Mouse (Mus musculus): ENCODE data around the gene Ccl8. TPM values are rescaled to one million over a fixed set of nuclear protein-coding genes. Genes with fewer than 3 reads are reported as not detected.
A peak's percentile ranks its signal among the peaks of the same experiment; 100 is the strongest.

The Ccl8 gene
- total and polyA plus RNA-seq, 2 experiments from 2014 or later = not detected

DNA sequence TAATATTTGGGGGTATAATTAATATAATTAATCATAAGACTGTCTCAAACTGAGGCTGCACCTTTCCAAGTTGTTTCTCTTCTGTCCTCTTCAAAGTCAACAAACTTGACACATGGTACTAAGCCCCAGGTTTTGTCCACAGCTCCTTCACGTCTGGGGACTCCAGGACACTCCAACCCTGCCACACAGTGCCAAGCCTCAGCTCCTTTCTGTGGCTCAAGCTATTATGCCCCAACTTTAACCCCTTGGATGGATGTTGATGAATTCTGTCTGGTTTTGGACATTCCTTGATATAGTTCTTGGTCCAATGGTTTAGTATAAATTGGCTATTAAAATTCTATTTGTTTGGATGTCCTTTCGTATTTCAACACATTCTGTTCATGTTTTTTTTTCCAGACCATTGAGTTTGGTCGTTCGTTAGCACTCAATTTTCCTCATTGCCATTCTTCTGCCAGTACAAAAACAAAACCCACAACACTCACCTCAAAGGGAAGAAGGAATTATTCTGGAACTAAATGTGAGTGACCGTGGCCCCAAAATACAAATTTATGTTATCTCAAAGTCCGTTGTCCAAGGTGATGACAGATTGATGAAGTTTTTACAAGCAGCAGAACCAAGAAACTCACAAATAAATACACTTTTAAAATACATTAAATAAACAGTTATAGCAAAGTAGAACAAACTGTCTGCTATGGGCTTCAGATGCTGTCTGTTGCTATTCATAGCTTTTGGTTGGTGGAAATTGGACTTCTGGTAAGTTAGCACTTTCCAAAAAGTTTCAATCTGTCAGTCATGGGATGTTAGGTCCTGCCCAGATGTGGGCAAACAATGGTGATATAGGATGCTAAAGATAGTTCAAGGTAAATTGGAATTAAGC is 4.4 kb upstream of the Ccl8 start:
- ATAC-seq (no peak), DNase-seq (no peak)
- Histone ChIP-seq H3K36me3 (ENCODE audit: insufficient read depth) (no peaks in the 10 kb centered on the region), H3K27ac (ENCODE audit: low read depth, low read length) (no peak overlapping the region), H3K9ac (no peak overlapping the region), H3K4me2 (ENCODE audit: low read depth) (no peak overlapping the region), H3K4me3 (ENCODE audit: low read depth, low read length) (no peak overlapping the region), H3K27me3 (ENCODE audit: insufficient read depth, low read length) (no peaks in the 10 kb centered on the region), H3K9me3 (ENCODE audit: low read length) (no peaks in the 10 kb centered on the region), H3K4me1 (ENCODE audit: insufficient read depth) (no peaks in the 10 kb centered on the region)
- 39% methylated on average over 6 of the region's 6 CpGs for WGBS
- TF ChIP-seq CTCF (IDR thresholded peaks at IDR 0.05; ENCODE audit: low read depth) = no peak

DNA sequence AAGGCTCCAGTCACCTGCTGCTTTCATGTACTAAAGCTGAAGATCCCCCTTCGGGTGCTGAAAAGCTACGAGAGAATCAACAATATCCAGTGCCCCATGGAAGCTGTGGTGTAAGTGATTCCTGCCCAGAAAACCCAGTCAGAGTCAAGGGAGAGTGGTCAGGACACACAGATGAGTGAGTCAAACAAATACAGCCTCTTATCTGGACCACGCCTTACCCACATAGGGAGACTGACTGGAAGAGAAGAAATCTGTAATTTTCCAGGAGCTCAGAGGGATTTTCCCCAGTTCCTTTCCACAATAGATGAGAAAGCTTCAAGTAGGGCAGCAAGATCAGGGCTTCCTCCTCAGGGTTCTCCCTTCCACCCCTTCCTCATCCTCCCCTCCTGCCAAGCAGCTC is 1.1 kb downstream of the Ccl8 start:
- no peaks in the 10 kb centered on the region for H3K9me3 ChIP-seq (ENCODE audit: low read length)
- H3K9ac ChIP-seq = no peak overlapping the region
- no peaks in the 10 kb centered on the region for H3K36me3 ChIP-seq (ENCODE audit: insufficient read depth)
- no peak overlapping the region for H3K4me3 ChIP-seq (ENCODE audit: low read depth, low read length)
- H3K27ac ChIP-seq (ENCODE audit: low read depth, low read length) = no peak overlapping the region
- no peak overlapping the region for H3K4me2 ChIP-seq (ENCODE audit: low read depth)
- H3K4me1 ChIP-seq (ENCODE audit: insufficient read depth) = no peaks in the 10 kb centered on the region
- no peak for TF ChIP-seq CTCF (IDR thresholded peaks at IDR 0.05; ENCODE audit: low read depth)
- ATAC-seq (no peak), DNase-seq (no peak)
- WGBS = 86% methylated on average over 3 of the region's 3 CpGs
- no peaks in the 10 kb centered on the region for H3K27me3 ChIP-seq (ENCODE audit: insufficient read depth, low read length)

DNA sequence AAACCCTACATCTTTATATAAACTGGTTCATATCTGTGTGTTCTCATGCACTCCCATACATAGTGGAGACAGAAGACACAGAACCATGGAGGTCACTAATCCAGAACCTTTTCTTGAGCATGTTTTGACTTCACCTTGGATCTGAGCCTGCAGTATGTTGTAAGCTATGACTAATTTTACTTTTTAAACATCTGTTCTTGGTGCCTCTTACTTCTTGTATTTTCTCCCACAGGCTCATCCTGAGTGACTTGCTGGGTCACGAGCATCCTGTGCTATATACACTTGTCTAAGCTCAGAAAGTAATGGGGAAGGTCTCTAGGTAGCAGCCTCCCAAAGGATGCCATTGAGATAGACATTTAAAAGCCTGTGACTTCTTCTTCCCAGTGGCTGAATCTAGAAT is 18.0 kb downstream of the Ccl8 start:
- Histone ChIP-seq H3K36me3 (ENCODE audit: insufficient read depth) (no peaks in the 10 kb centered on the region), H3K27ac (ENCODE audit: low read depth, low read length) (no peak overlapping the region), H3K4me2 (ENCODE audit: low read depth) (no peak overlapping the region), H3K4me3 (ENCODE audit: low read depth, low read length) (no peak overlapping the region), H3K4me1 (ENCODE audit: insufficient read depth) (no peaks in the 10 kb centered on the region), H3K9me3 (ENCODE audit: low read length) (no peaks in the 10 kb centered on the region), H3K9ac (no peak overlapping the region), H3K27me3 (ENCODE audit: insufficient read depth, low read length) (no peaks in the 10 kb centered on the region)
- 72% methylated on average over 1 of the region's 1 CpGs for WGBS
- no peak for ATAC-seq
- TF ChIP-seq CTCF (IDR thresholded peaks at IDR 0.05; ENCODE audit: low read depth) = no peak
- no peak for DNase-seq

DNA sequence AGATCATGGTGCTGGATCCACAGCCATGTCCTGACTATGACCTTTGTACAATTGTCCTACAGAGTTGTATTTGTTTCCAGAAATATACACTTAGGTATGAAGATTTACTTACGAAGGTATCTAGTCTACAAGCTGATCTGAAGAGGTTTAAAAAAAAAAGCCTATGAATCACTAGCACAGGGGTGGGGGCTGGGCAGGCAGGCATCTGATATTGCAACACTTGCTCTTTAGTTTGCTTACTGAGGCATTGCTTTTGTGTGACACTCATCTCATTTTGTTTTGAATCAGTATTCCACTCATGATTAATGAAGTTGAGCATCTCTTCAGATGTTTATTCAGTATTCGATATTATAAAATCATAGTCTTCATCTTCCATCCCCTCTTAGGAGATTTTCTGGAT is 21.2 kb downstream of the Ccl8 start:
- H3K4me1 ChIP-seq (ENCODE audit: insufficient read depth) = no peaks in the 10 kb centered on the region
- no peak overlapping the region for H3K27ac ChIP-seq (ENCODE audit: low read depth, low read length)
- H3K9me3 ChIP-seq (ENCODE audit: low read length) = no peaks in the 10 kb centered on the region
- 94% methylated on average over 2 of the region's 2 CpGs for WGBS
- no peaks in the 10 kb centered on the region for H3K27me3 ChIP-seq (ENCODE audit: insufficient read depth, low read length)
- TF ChIP-seq CTCF (IDR thresholded peaks at IDR 0.05; ENCODE audit: low read depth) = no peak
- no peak for ATAC-seq
- no peak overlapping the region for H3K4me2 ChIP-seq (ENCODE audit: low read depth)
- H3K4me3 ChIP-seq (ENCODE audit: low read depth, low read length) = no peak overlapping the region
- no peak for DNase-seq
- no peak overlapping the region for H3K9ac ChIP-seq
- H3K36me3 ChIP-seq (ENCODE audit: insufficient read depth) = no peaks in the 10 kb centered on the region

DNA sequence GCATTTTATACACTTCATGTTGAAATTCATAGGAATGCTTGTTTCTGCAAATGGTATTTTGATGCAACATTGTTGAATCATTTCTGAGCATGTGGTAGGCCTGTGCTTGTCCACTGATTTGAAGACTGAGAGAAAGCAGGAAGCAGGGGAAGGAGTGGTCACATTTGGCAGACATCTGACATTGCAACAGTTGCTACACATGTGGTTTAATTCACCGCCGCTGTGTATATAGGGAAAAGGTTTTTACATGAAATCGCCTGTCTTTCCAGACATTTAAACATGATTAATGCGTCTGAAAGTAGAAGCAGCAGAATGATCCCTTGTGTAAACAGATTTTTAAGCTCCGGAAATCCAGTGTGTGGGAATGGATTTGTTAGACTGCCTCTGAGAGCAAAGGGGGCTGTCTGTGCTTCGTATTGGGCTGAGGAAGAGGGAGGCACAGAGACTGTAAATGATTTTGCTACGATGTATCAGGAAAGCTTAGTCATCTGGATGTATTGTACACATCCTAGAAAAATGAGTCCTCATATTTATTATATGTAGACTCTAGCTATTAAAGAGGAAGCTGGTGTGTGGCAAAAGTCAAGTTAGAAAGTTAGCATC is 24.6 kb downstream of the Ccl8 start:
- no peak overlapping the region for H3K4me2 ChIP-seq (ENCODE audit: low read depth)
- no peak overlapping the region for H3K9ac ChIP-seq
- no peaks in the 10 kb centered on the region for H3K27me3 ChIP-seq (ENCODE audit: insufficient read depth, low read length)
- no peak for ATAC-seq
- H3K4me3 ChIP-seq (ENCODE audit: low read depth, low read length) = no peak overlapping the region
- no peaks in the 10 kb centered on the region for H3K9me3 ChIP-seq (ENCODE audit: low read length)
- 65% methylated on average over 7 of the region's 7 CpGs for WGBS
- DNase-seq = peak; percentile 11
- H3K27ac ChIP-seq (ENCODE audit: low read depth, low read length) = no peak overlapping the region; the same call in 1 of the 2 replicates
- no peaks in the 10 kb centered on the region for H3K4me1 ChIP-seq (ENCODE audit: insufficient read depth)
- no peaks in the 10 kb centered on the region for H3K36me3 ChIP-seq (ENCODE audit: insufficient read depth)
- no peak for TF ChIP-seq CTCF (IDR thresholded peaks at IDR 0.05; ENCODE audit: low read depth)

DNA sequence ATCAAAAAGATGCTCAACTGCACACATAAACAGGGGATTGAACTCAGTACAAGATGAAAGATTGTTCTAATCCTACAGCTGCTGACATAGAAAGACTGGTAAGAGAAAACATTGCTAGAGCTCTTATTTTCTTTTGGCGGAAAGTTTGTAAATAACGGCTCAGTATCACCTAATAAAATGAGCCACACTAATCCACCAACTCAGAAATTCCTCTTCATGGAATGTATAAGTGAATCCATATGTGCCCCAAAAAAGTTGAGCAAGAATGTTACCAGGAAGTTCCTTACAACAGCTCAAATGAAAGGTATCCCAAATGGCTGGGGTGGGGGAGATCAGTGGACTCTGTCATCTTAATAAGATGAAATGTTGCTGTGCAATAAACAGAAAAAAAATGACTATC is 44.1 kb downstream of the Ccl8 start:
- WGBS = 94% methylated on average over 2 of the region's 2 CpGs
- Histone ChIP-seq H3K4me1 (ENCODE audit: insufficient read depth) (no peaks in the 10 kb centered on the region), H3K27me3 (ENCODE audit: insufficient read depth, low read length) (no peaks in the 10 kb centered on the region), H3K9me3 (ENCODE audit: low read length) (no peaks in the 10 kb centered on the region), H3K27ac (ENCODE audit: low read depth, low read length) (no peak overlapping the region), H3K4me2 (ENCODE audit: low read depth) (no peak overlapping the region), H3K4me3 (ENCODE audit: low read depth, low read length) (no peak overlapping the region), H3K36me3 (ENCODE audit: insufficient read depth) (no peaks in the 10 kb centered on the region), H3K9ac (no peak overlapping the region)
- ATAC-seq (no peak), DNase-seq (no peak)
- no peak for TF ChIP-seq CTCF (IDR thresholded peaks at IDR 0.05; ENCODE audit: low read depth)

DNA sequence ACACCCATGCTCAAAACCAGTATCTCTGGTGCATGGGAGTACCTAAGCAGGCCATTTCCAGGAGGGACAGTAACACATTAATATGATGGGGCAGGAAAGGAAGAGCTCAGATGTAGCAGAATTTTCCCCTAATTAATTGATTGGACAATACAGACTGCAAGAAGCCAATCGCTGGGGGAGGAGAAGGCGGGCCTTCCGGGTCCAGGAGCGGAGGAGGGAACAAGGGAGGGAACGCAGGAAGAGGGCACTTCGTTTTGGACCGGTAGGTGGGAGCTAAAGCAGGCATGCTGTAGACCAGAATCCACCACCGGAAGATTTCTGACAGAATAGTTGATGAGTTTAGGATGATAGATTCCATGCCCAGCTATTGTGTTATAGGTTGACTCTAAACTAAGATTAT is 48.3 kb downstream of the Ccl8 start:
- no peak overlapping the region for H3K4me2 ChIP-seq (ENCODE audit: low read depth)
- no peaks in the 10 kb centered on the region for H3K36me3 ChIP-seq (ENCODE audit: insufficient read depth)
- H3K4me3 ChIP-seq (ENCODE audit: low read depth, low read length) = no peak overlapping the region
- no peaks in the 10 kb centered on the region for H3K4me1 ChIP-seq (ENCODE audit: insufficient read depth)
- ATAC-seq = no peak
- H3K9ac ChIP-seq = no peak overlapping the region
- no peak for TF ChIP-seq CTCF (IDR thresholded peaks at IDR 0.05; ENCODE audit: low read depth)
- 78% methylated on average over 8 of the region's 8 CpGs for WGBS
- no peaks in the 10 kb centered on the region for H3K9me3 ChIP-seq (ENCODE audit: low read length)
- DNase-seq = no peak
- no peak overlapping the region for H3K27ac ChIP-seq (ENCODE audit: low read depth, low read length)
- no peaks in the 10 kb centered on the region for H3K27me3 ChIP-seq (ENCODE audit: insufficient read depth, low read length)

Other genes with a start within 250 kb of the Ccl8 start
- gene Asic2, start 146.7 kb upstream of the Ccl8 start, total RNA-seq (2014; rRNA removed) = 28.9 and 37.2 TPM in 2 replicates
- 11.5 and 15.5 TPM in 2 replicates for gene Asic2, start 146.7 kb upstream of the Ccl8 start, polyA plus RNA-seq (2015; fragmentation: Nextera tagmentation; extraction: Ambion mirVana)
- gene Ccl2, start 79.6 kb upstream of the Ccl8 start, total RNA-seq (2014; rRNA removed) = 0.85 and 2.4 TPM in 2 replicates
- gene Ccl2, start 79.6 kb upstream of the Ccl8 start, polyA plus RNA-seq (2015; fragmentation: Nextera tagmentation; extraction: Ambion mirVana) = 1.3 and 1.6 TPM in 2 replicates
- gene Gm17268, start 76.6 kb upstream of the Ccl8 start, total RNA-seq (2014; rRNA removed) = not detected in 2 replicates
- gene Gm17268, start 76.6 kb upstream of the Ccl8 start, polyA plus RNA-seq (2015; fragmentation: Nextera tagmentation; extraction: Ambion mirVana) = not detected in 2 replicates
- 0.23 TPM in 1 of 2 replicates, not detected in the other for gene Ccl7, start 69.5 kb upstream of the Ccl8 start, total RNA-seq (2014; rRNA removed)
- gene Ccl7, start 69.5 kb upstream of the Ccl8 start, polyA plus RNA-seq (2015; fragmentation: Nextera tagmentation; extraction: Ambion mirVana) = 1.2 and 3.0 TPM in 2 replicates
- not detected in 2 replicates for gene Ccl11, start 57.4 kb upstream of the Ccl8 start, total RNA-seq (2014; rRNA removed)
- 0.15 TPM in 1 of 2 replicates, not detected in the other for gene Ccl11, start 57.4 kb upstream of the Ccl8 start, polyA plus RNA-seq (2015; fragmentation: Nextera tagmentation; extraction: Ambion mirVana)
- 2.0 and 3.3 TPM in 2 replicates for gene Ccl12, start 13.3 kb upstream of the Ccl8 start, total RNA-seq (2014; rRNA removed)
- 7.6 and 11.1 TPM in 2 replicates for gene Ccl12, start 13.3 kb upstream of the Ccl8 start, polyA plus RNA-seq (2015; fragmentation: Nextera tagmentation; extraction: Ambion mirVana)
- not detected in 2 replicates for gene Ccl1, start 190.5 kb downstream of the Ccl8 start, total RNA-seq (2014; rRNA removed)
- 0.46 TPM in 1 of 2 replicates, not detected in the other for gene Ccl1, start 190.5 kb downstream of the Ccl8 start, polyA plus RNA-seq (2015; fragmentation: Nextera tagmentation; extraction: Ambion mirVana)

Measured in forebrain, postnatal 0 days (tissue).